Mouse (Mus musculus) liver, embryonic 14.5 days (tissue): ENCODE measurements around the gene Bpi. TPM values are rescaled to one million over a fixed set of nuclear protein-coding genes. Genes with fewer than 3 reads are reported as not detected.

ENCODE experiments used
- ATAC-seq: fragments of 200-750 bp; cut with Nextera tagmentation; 2 replicates; pipeline ENCODE4 v1.8.0; 2017; ENCODE audit warnings: moderate number of reproducible peaks, mild to moderate bottlenecking, moderate library complexity; ENCODE audit not compliant: insufficient read depth
- DNase-seq, 3 experiments: peaks; one replicate each; pipeline ENCODE4 v3.0.0-alpha.2; 2012 to 2013; ENCODE audit warnings: low read depth in 3 of 3, low spot score in 3 of 3
- H3K27ac ChIP-seq: fragments of 300-500 bp; sonication (generic); 2 replicates; pipeline ENCODE4 v1.5.1; 2014; ENCODE audit warnings: moderate library complexity, mild to moderate bottlenecking, control low read depth, inconsistent platforms
- H3K27me3 ChIP-seq: fragments of 300-500 bp; sonication (generic); 2 replicates; pipeline ENCODE4 v1.6.1; 2014; ENCODE audit warnings: mild to moderate bottlenecking, low read length, moderate library complexity; ENCODE audit not compliant: control insufficient read depth, insufficient read depth
- H3K36me3 ChIP-seq: fragments of 300-500 bp; sonication (generic); replicated peaks from 2 replicates; pipeline ENCODE4 v1.6.1; 2014; ENCODE audit warnings: low read depth; ENCODE audit not compliant: control insufficient read depth, insufficient read depth
- H3K4me1 ChIP-seq, 2 experiments: fragments of 200-500 bp in 1 of 2; fragments of 300-500 bp in 1 of 2; sonication (generic) in 1 of 2; replicated peaks; 2 replicates each; pipeline ENCODE4 v1.6.1; 2012 to 2014; ENCODE audit warnings: antibody characterized with exemption in 1 of 2, inconsistent platforms in 1 of 2, low read length in 1 of 2; ENCODE audit not compliant: control insufficient read depth in 2 of 2, insufficient read depth in 2 of 2
- H3K4me2 ChIP-seq: fragments of 300-500 bp; sonication (generic); 2 replicates; pipeline ENCODE4 v1.6.1; 2014; ENCODE audit warnings: low read depth, mild to moderate bottlenecking, control low read depth, moderate library complexity
- H3K4me3 ChIP-seq, 2 experiments: fragments of 200-500 bp in 1 of 2; fragments of 300-500 bp in 1 of 2; sonication (generic) in 1 of 2; 2 replicates each; pipeline ENCODE4 v1.5.1; 2012 to 2014; ENCODE audit warnings: low read depth in 2 of 2, low read length in 2 of 2, mild to moderate bottlenecking in 2 of 2, control low read depth in 1 of 2, inconsistent platforms in 1 of 2, moderate library complexity in 1 of 2; ENCODE audit not compliant: insufficient read depth in 1 of 2
- H3K9ac ChIP-seq: fragments of 300-500 bp; sonication (generic); replicated peaks from 2 replicates; pipeline ENCODE4 v1.6.1; 2014; ENCODE audit warnings: mild to moderate bottlenecking, control low read depth, moderate library complexity
- H3K9me3 ChIP-seq: fragments of 300-500 bp; sonication (generic); 2 replicates; pipeline ENCODE4 v1.6.1; 2016; ENCODE audit warnings: low read length, mixed read lengths; ENCODE audit not compliant: control insufficient read depth
- CTCF ChIP-seq: IDR thresholded peaks from 2 replicates; pipeline ENCODE4 v1.5.1; 2016; ENCODE audit warnings: antibody characterized with exemption, low read depth, control low read depth
- EP300 ChIP-seq: IDR thresholded peaks from 2 replicates; pipeline ENCODE4 v1.6.1; 2016; ENCODE audit warnings: antibody characterized with exemption, low read depth
- WGBS: fragments of 180-500 bp; shearing (Covaris S2); extraction: QIAGEN DNeasy Blood & Tissue Kit; methylation state at CpG from one replicate; pipeline ENCODE4 v1.1.7; 2014; ENCODE audit not compliant: insufficient replicate concordance; 5-methylcytosine and 5-hydroxymethylcytosine counted together
- polyA plus RNA-seq, 2 experiments: library from polyadenylated mRNA; depleted of rRNA in 1 of 2; stranded (reverse) in 1 of 2; unstranded in 1 of 2; fragments of >200 nt; fragmentation: Nextera tagmentation in 1 of 2; extraction: Ambion mirVana in 1 of 2; gene quantifications; 2 replicates each; pipeline versions ENCODE4 v1.2.1 to v1.2.3; 2012 to 2014

Gene Bpi
- polyA plus RNA-seq, 2 experiments: not detected

DNA sequence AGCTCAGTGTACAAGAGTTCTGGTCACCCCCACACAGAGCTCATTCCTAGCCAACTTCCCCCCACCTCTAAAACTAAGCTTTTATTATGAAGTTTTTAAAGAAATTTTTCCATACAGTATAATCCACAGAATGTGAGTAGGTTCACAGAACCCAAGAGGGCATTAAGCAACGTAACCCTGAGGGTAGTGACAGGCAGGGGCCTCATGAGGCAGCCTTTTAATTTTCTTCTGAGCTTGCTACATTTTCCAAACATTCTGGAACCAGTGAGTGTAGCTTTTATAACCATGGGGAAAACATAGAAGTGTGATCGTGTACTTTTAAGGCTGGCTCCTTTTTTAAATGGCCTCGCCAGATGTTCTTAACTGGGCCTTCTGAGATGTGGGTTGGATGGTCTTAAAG, 34.4 kb upstream of the Bpi start:
- Histone ChIP-seq H3K4me3 (no peak overlapping the region), H3K9ac (no peak overlapping the region), H3K27me3 (no peaks in the 10 kb centered on the region), H3K27ac (no peak overlapping the region), H3K4me1 (no peaks in the 10 kb centered on the region), H3K36me3 (no peaks in the 10 kb centered on the region), H3K4me2 (no peak overlapping the region), H3K9me3 (no peaks in the 10 kb centered on the region)
- no peak for ATAC-seq
- TF ChIP-seq CTCF: no peak
- no peak for TF ChIP-seq EP300
- WGBS: 44% methylated on average over 3 of the region's 3 CpGs
- DNase-seq: no peak

DNA sequence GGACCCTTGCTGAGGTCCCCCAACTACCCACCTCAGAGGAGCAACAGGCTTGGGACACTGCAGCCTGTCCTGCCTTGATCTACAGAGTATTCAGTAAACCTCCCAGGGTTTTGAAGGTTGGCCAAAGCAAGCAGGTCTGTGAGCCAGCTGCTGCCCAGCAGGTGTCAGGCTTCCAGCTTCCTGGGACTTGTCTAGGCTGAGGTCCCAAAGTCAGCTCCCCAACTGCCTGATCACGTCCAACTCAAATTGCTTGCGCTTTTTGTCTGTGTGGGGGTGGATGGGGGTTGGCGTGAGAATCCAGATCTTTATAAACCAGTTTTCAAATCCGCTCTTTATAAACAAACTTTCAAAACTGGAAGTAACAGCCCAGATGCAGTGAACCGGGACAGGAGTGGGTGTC, 32.6 kb upstream of the Bpi start:
- TF ChIP-seq EP300 (no peak), CTCF (peak; percentile 44)
- Histone ChIP-seq H3K4me2 (no peak overlapping the region), H3K9ac (no peak overlapping the region), H3K4me3 (no peak overlapping the region), H3K9me3 (no peaks in the 10 kb centered on the region), H3K36me3 (no peaks in the 10 kb centered on the region), H3K27me3 (peaks cover 6% of the 10 kb centered on the region), H3K4me1 (no peaks in the 10 kb centered on the region), H3K27ac (no peak overlapping the region)
- ATAC-seq (no peak), DNase-seq (no peak)
- 49% methylated on average over 5 of the region's 5 CpGs for WGBS

DNA sequence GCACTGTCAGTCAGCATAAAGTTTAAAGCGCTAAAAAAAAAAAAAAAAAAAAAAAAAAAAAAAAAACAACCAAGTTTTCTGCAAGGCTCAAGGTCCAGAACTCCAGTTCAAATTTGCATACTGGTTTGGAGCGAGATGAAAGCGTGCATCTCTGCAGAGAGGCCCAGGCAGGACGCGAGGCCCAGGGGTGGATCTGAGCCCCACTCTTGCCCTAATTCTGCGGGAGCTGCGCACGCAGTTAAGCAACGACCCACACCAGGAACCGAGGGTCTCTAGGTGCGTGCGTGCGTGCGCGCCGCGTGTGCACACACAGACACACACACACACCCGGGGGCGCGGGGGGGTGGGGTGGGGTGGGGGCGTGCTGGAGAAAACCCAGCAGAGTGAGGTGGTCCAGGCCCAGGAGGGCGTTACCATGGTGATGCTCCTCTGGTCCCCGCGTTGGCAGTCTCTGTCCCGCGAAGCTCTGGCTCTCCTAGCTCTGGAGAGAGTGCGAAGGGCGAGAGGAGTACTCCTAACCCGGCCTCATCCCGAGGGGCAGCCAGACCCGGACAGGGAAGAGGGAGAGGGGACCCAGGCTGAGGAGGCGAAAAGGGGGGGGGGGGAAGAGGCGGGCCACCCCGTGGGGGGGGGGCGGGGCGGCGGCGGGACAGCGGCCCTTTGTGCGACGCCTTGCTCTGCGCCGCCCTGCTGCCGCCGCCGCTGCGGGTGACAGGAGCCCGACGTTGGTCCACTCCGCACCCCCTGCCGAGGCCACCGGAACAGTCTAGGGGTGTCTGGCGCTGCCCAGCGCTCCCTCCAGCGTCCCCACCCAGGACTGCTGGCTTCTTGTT, 29.0 kb upstream of the Bpi start, which contains the start of gene D630003M21Rik:
D630003M21Rik (minus strand) TSS at position 553 of the 833 bp plus-strand sequence.
- no peaks in the 10 kb centered on the region; a peak in 1 of 4 replicates for H3K4me1 ChIP-seq
- no peaks in the 10 kb centered on the region for H3K36me3 ChIP-seq
- no peak for DNase-seq
- H3K27me3 ChIP-seq: peaks cover 6% of the 10 kb centered on the region
- H3K4me2 ChIP-seq: peak within 1 kb of the TSS; percentile 35
- H3K4me3 ChIP-seq: peak within 1 kb of the TSS; percentile 3 to 32; a peak in 1 of 4 replicates
- TF ChIP-seq CTCF: no peak
- TF ChIP-seq EP300: no peak
- no peaks in the 10 kb centered on the region for H3K9me3 ChIP-seq
- no peak for ATAC-seq
- WGBS: under 1% methylated on average over 52 of the region's 55 CpGs
- no peak within 1 kb of the TSS for H3K27ac ChIP-seq
- H3K9ac ChIP-seq: no peak within 1 kb of the TSS

DNA sequence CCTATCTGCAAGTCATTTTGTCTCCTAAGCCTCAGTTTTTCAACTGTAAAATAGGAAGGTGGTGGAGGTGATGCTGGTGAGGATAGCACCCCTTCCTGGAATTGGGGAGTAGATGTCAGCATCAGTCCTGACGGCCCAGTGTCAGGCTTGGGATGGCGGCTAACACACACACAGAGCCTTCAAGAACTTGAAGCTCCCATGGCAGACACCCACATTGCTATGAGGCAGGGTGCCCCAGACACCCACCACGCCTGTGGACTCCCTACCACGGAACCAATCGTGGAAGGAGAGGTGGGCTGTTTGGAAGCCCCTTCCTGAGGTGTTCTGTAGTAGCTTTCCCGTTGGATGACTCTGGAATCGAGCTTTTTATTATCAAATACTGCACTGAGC, 28.4 kb upstream of the Bpi start:
- no peaks in the 10 kb centered on the region for H3K9me3 ChIP-seq
- peaks cover 6% of the 10 kb centered on the region for H3K27me3 ChIP-seq
- no peak for TF ChIP-seq EP300
- no peak for TF ChIP-seq CTCF
- no peaks in the 10 kb centered on the region; a peak in 1 of 4 replicates for H3K4me1 ChIP-seq
- H3K4me2 ChIP-seq: peak overlapping the region; percentile 35
- no peak for ATAC-seq
- WGBS: 24% methylated on average over 7 of the region's 7 CpGs
- peak overlapping the region; percentile 3 to 32; a peak in 1 of 4 replicates for H3K4me3 ChIP-seq
- no peak for DNase-seq
- H3K27ac ChIP-seq: no peak overlapping the region
- H3K36me3 ChIP-seq: no peaks in the 10 kb centered on the region
- H3K9ac ChIP-seq: no peak overlapping the region

DNA sequence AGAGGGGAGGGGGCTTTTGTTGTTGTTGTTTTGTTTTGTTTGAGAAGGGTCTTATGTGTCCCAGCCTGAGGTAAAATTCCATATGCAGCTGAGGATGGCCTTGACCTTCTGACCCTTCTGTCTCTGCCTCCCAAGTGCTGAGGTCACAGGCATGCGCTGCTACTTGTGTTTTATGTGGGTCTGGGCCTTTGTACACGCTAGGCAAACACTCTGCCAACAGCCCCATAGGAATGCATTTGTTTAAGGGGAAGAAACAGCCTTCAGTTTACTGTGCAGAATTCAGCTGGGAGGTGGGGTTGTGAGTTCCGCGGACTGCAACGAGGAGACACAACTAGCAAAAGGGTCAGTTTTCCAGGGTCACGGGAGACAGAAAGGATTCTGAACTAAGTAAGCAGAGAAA, 27.3 kb upstream of the Bpi start:
- no peaks in the 10 kb centered on the region for H3K36me3 ChIP-seq
- WGBS: 53% methylated on average over 6 of the region's 6 CpGs
- H3K4me3 ChIP-seq: no peak overlapping the region
- no peak overlapping the region for H3K27ac ChIP-seq
- no peak for ATAC-seq
- peaks cover 6% of the 10 kb centered on the region for H3K27me3 ChIP-seq
- no peaks in the 10 kb centered on the region; a peak in 1 of 4 replicates for H3K4me1 ChIP-seq
- H3K9ac ChIP-seq: no peak overlapping the region
- H3K9me3 ChIP-seq: no peaks in the 10 kb centered on the region
- no peak for DNase-seq
- TF ChIP-seq CTCF (no peak), EP300 (no peak)
- H3K4me2 ChIP-seq: no peak overlapping the region
